Mouse (Mus musculus): ENCODE results near the gene Fkbp1b. TPM values are rescaled to one million over a fixed set of nuclear protein-coding genes. Genes with fewer than 3 reads are reported as not detected.
A peak's percentile ranks its signal among the peaks of the same experiment; 100 is the strongest.

Gene Fkbp1b
- polyA plus RNA-seq, 1 experiment, result 0.68 TPM

DNA sequence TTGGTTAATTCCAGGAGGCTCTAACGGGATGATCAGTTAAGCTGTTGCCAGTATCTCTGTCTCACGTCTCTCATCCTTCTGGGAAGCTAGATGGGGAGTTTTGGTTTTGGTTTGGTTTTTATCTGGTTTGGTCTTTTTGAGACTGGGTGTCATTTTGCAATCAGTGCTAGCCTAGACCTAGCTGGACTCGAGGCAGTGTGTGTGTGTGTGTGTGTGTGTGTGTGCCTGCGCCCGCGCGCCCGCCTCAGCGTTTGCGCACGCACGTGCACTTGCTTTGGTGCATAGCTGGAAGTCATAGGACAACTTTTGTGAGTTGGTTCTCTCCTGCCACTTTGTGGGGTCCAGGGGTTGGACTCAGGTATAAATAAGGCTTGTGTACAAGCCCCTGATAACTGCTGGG is 2.4 kb upstream of the Fkbp1b start:
- Histone ChIP-seq H3K36me3 (ENCODE audit: control insufficient read depth, insufficient read depth, low read length) (no peaks in the 10 kb centered on the region), H3K27ac (ENCODE audit: control insufficient read depth, insufficient read depth, low read depth, low read length) (no peak overlapping the region), H3K4me1 (ENCODE audit: control insufficient read depth, insufficient read depth, low read length) (peaks cover 19% of the 10 kb centered on the region), H3K27me3 (ENCODE audit: control insufficient read depth, insufficient read depth, low read length) (peaks cover 2% of the 10 kb centered on the region; the same call in 1 of the 2 replicates), H3K4me3 (ENCODE audit: control insufficient read depth, low read depth, low read length) (peak overlapping the region; percentile 96)
- no peak for TF ChIP-seq POLR2A (IDR thresholded peaks at IDR 0.05; ENCODE audit: control insufficient read depth, low read depth, low read length)
- TF ChIP-seq CTCF (IDR thresholded peaks at IDR 0.05; ENCODE audit: control insufficient read depth, insufficient read depth, insufficient replicate concordance, low read depth, low read length), result no peak

DNA sequence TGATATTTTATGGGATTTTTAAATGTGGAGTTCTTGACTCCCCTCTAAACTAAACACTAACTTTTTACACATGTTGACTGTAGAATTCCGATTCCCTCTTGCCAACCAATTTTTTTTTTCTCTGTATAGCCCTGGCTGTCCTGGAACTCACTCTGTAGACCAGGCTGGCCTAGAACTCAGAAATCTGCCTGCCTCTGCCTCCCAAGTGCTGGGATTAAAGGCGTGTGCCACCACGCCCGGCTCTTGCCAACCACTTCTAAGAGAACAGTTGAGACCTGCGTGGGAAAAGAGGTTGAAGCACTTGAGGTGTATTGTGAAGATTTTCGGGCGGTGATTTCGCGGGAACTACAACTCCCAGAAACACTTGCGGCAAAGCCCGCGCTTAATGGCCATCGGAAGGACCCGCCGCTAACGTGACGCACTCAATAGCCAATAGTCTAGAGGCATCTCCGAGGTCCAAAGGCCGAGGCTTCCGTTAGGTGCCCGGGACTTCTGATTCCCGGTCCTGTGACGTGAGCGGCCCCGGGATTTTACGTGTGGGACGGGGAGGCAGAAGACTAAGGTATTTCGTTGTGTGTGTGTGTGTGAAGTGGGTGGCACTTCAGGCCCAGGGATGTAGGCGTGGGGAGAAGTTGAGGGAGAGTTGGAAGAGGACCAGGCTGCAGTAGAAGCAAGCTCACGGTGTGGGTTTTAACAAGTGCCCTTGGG is 1.7 kb upstream of the Fkbp1b start, which contains the start of gene Wdcp:
Gene Wdcp, plus strand, starts transcription at position 414 of the 708 bp plus-strand sequence.
- Histone ChIP-seq H3K4me1 (ENCODE audit: control insufficient read depth, insufficient read depth, low read length) (peaks cover 19% of the 10 kb centered on the region), H3K4me3 (ENCODE audit: control insufficient read depth, low read depth, low read length) (peak within 1 kb of the TSS; percentile 96), H3K27ac (ENCODE audit: control insufficient read depth, insufficient read depth, low read depth, low read length) (peak within 1 kb of the TSS; percentile 86), H3K36me3 (ENCODE audit: control insufficient read depth, insufficient read depth, low read length) (no peaks in the 10 kb centered on the region), H3K27me3 (ENCODE audit: control insufficient read depth, insufficient read depth, low read length) (peaks cover 2% of the 10 kb centered on the region; the same call in 1 of the 2 replicates)
- TF ChIP-seq POLR2A (IDR thresholded peaks at IDR 0.05; ENCODE audit: control insufficient read depth, low read depth, low read length) (peak; percentile 41; the same call in 1 of the 2 replicates), CTCF (IDR thresholded peaks at IDR 0.05; ENCODE audit: control insufficient read depth, insufficient read depth, insufficient replicate concordance, low read depth, low read length) (no peak)

DNA sequence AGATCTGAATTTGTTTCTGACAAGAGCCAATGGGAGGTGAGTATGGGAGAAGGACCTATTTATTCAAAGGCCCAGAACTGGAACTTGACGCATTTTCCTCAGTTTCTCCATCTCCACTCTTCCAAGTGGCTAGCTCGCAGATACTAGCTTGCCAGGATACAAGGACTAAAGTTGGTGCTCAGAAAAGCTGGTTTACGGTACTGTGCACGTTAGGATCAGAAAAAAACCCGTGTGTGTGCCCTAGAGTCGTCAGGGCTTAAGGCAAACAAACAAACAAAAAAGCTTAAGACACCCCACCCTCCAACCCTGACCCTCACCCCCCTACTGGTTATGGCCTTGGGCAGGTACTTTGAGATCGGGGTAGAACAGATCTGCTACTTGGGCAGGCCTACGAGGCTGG is 1.1 kb upstream of the Fkbp1b start:
- H3K27ac ChIP-seq (ENCODE audit: control insufficient read depth, insufficient read depth, low read depth, low read length), result no peak overlapping the region
- H3K27me3 ChIP-seq (ENCODE audit: control insufficient read depth, insufficient read depth, low read length), result peaks cover 2% of the 10 kb centered on the region; the same call in 1 of the 2 replicates
- H3K4me1 ChIP-seq (ENCODE audit: control insufficient read depth, insufficient read depth, low read length), result peaks cover 19% of the 10 kb centered on the region
- no peak overlapping the region for H3K4me3 ChIP-seq (ENCODE audit: control insufficient read depth, low read depth, low read length)
- TF ChIP-seq POLR2A (IDR thresholded peaks at IDR 0.05; ENCODE audit: control insufficient read depth, low read depth, low read length) (no peak), CTCF (IDR thresholded peaks at IDR 0.05; ENCODE audit: control insufficient read depth, insufficient read depth, insufficient replicate concordance, low read depth, low read length) (no peak)
- H3K36me3 ChIP-seq (ENCODE audit: control insufficient read depth, insufficient read depth, low read length), result no peaks in the 10 kb centered on the region

DNA sequence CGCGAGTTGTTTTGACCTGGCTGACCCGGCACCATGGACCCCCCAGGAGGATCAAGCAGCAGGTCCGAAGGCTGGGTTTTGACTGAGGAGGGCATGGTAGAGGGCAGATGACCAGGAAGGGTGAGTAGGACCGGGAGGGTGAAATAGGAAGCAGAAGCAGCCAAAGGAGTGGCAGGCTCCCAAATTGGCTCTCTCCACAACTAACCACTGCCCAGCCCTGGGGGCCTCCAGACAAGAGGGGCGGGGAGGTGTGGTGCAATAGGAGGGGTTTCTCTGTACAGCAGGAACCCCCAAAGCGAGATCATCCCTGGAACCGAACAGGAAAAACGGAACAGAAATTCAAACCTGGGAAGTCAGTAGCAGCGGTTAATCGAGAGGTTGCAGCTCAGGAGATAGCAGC is 650 bp downstream of the Fkbp1b start:
- peak overlapping the region; percentile 67 for H3K4me3 ChIP-seq (ENCODE audit: control insufficient read depth, low read depth, low read length)
- TF ChIP-seq POLR2A (IDR thresholded peaks at IDR 0.05; ENCODE audit: control insufficient read depth, low read depth, low read length) (no peak), CTCF (IDR thresholded peaks at IDR 0.05; ENCODE audit: control insufficient read depth, insufficient read depth, insufficient replicate concordance, low read depth, low read length) (no peak)
- peaks cover 2% of the 10 kb centered on the region; the same call in 1 of the 2 replicates for H3K27me3 ChIP-seq (ENCODE audit: control insufficient read depth, insufficient read depth, low read length)
- peaks cover 19% of the 10 kb centered on the region for H3K4me1 ChIP-seq (ENCODE audit: control insufficient read depth, insufficient read depth, low read length)
- H3K27ac ChIP-seq (ENCODE audit: control insufficient read depth, insufficient read depth, low read depth, low read length), result no peak overlapping the region
- no peaks in the 10 kb centered on the region for H3K36me3 ChIP-seq (ENCODE audit: control insufficient read depth, insufficient read depth, low read length)

DNA sequence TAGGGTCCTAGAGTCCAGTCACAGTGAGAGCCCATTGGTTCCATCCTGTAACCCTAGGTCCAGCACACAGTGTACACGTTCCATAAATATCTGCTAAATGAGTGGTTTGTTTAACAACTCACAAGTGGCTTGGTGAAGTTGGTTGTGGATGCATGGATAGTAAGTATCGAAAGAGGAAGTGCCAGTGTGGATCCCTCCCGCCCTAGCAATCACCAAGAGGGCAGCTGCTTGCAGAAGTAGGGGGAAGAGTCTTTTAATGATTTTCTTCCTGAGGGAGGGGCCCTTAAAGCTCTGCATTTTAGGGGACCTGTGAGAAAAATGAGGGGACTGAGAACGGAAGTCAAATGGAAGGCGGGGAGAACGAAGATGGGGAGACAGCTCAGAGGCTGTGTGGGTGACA is 1.4 kb downstream of the Fkbp1b start:
- no peak for TF ChIP-seq POLR2A (IDR thresholded peaks at IDR 0.05; ENCODE audit: control insufficient read depth, low read depth, low read length)
- TF ChIP-seq CTCF (IDR thresholded peaks at IDR 0.05; ENCODE audit: control insufficient read depth, insufficient read depth, insufficient replicate concordance, low read depth, low read length), result no peak
- peaks cover 19% of the 10 kb centered on the region for H3K4me1 ChIP-seq (ENCODE audit: control insufficient read depth, insufficient read depth, low read length)
- no peak overlapping the region for H3K4me3 ChIP-seq (ENCODE audit: control insufficient read depth, low read depth, low read length)
- no peaks in the 10 kb centered on the region for H3K36me3 ChIP-seq (ENCODE audit: control insufficient read depth, insufficient read depth, low read length)
- H3K27ac ChIP-seq (ENCODE audit: control insufficient read depth, insufficient read depth, low read depth, low read length), result no peak overlapping the region
- H3K27me3 ChIP-seq (ENCODE audit: control insufficient read depth, insufficient read depth, low read length), result peaks cover 2% of the 10 kb centered on the region; the same call in 1 of the 2 replicates

DNA sequence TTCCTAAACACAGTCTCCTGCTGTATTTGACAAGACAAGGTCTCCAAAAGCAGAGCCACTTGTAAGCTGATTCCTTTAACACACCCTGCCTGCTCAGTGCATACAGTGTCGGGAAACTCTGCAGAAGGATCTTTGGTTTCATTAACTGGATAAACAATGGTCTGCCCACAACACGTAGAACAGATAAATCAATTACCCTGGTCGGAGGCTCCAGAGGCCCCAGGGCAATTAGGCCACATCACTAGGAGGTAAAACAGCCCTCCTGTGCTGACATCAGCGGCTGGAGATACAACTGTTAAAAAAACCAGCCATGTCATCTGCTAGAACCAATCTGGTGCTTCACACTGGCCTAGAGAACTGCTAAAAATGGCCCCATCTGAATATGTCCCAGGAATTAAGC is 4.4 kb downstream of the Fkbp1b start:
- Histone ChIP-seq H3K27ac (ENCODE audit: control insufficient read depth, insufficient read depth, low read depth, low read length) (no peak overlapping the region), H3K36me3 (ENCODE audit: control insufficient read depth, insufficient read depth, low read length) (no peaks in the 10 kb centered on the region)

DNA sequence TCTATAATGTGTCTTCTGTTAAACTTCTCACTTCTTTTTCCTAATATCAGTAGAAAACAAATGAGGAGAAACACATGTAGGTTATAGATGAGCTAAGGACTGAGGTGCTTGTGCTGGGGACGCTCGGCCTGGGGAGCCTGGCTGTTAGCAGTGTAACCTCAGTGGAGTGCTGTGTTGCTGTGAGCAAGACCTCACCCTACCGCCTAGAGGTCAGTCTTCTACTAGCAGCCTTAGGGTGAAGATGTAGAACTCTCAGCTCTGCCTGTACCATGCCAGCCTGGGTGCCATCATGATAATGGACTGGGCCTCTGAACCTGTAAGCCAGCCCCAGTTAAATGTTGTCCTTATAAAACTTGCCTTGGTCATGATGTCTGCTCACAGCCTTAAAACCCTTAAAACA is 14.1 kb downstream of the Fkbp1b start:
- no peak overlapping the region for H3K4me3 ChIP-seq (ENCODE audit: control insufficient read depth, low read depth, low read length)
- no peak overlapping the region for H3K27ac ChIP-seq (ENCODE audit: control insufficient read depth, insufficient read depth, low read depth, low read length)
- no peaks in the 10 kb centered on the region for H3K27me3 ChIP-seq (ENCODE audit: control insufficient read depth, insufficient read depth, low read length)
- H3K36me3 ChIP-seq (ENCODE audit: control insufficient read depth, insufficient read depth, low read length), result no peaks in the 10 kb centered on the region; the same call in 1 of the 2 replicates
- TF ChIP-seq CTCF (IDR thresholded peaks at IDR 0.05; ENCODE audit: control insufficient read depth, insufficient read depth, insufficient replicate concordance, low read depth, low read length) (no peak), POLR2A (IDR thresholded peaks at IDR 0.05; ENCODE audit: control insufficient read depth, low read depth, low read length) (no peak)
- H3K4me1 ChIP-seq (ENCODE audit: control insufficient read depth, insufficient read depth, low read length), result no peaks in the 10 kb centered on the region

More for the DNA sequence above, 4.4 kb downstream of the Fkbp1b start:
- TF ChIP-seq CTCF (IDR thresholded peaks at IDR 0.05; ENCODE audit: control insufficient read depth, insufficient read depth, insufficient replicate concordance, low read depth, low read length) (no peak), POLR2A (IDR thresholded peaks at IDR 0.05; ENCODE audit: control insufficient read depth, low read depth, low read length) (no peak)
- no peak overlapping the region for H3K4me3 ChIP-seq (ENCODE audit: control insufficient read depth, low read depth, low read length)
- H3K27me3 ChIP-seq (ENCODE audit: control insufficient read depth, insufficient read depth, low read length), result peaks cover 2% of the 10 kb centered on the region; the same call in 1 of the 2 replicates
- peaks cover 10% of the 10 kb centered on the region for H3K4me1 ChIP-seq (ENCODE audit: control insufficient read depth, insufficient read depth, low read length)
